In genomic region chr4:89277381-89277940, GRCm38 (mm10) we compare ENCODE assay signal across 30 mouse cellular contexts. TPM values are rescaled to one million over a fixed set of nuclear protein-coding genes. Genes with fewer than 3 reads are reported as not detected.
"Had no signal": no experiment of that assay in that cellular context is flagged by ENCODE, and none has a peak within 500 bp of the region (broad histone marks: within the 10 kb centered on the region; RNA-seq: fewer than 3 reads in every experiment).

No protein-coding gene starts in this region.

- H3K9ac ChIP-seq: heart, embryonic 13.5 days; heart, embryonic 15.5 days; hindbrain, embryonic 12.5 days; hindbrain, embryonic 15.5 days; kidney, embryonic 15.5 days; limb, embryonic 13.5 days; limb, embryonic 15.5 days had no signal

- H3K4me3 ChIP-seq: heart, adult 2 months; heart, embryonic 13.5 days; heart, embryonic 15.5 days; hindbrain, embryonic 12.5 days; hindbrain, embryonic 15.5 days; kidney, embryonic 15.5 days; limb, embryonic 13.5 days; limb, embryonic 15.5 days had no signal

- H3K9me3 ChIP-seq: heart, embryonic 13.5 days; heart, embryonic 15.5 days; hindbrain, embryonic 12.5 days; hindbrain, embryonic 15.5 days; kidney, embryonic 15.5 days; limb, embryonic 13.5 days; limb, embryonic 15.5 days had no signal

- H3K27ac ChIP-seq: heart, adult 2 months; heart, embryonic 13.5 days; heart, embryonic 15.5 days; hindbrain, embryonic 12.5 days; hindbrain, embryonic 15.5 days; hindbrain, postnatal 0 days; kidney, embryonic 15.5 days; kidney, postnatal 0 days; limb, embryonic 13.5 days; limb, embryonic 15.5 days had no signal

- H3K36me3 ChIP-seq: heart, embryonic 13.5 days; heart, embryonic 15.5 days; hindbrain, embryonic 12.5 days; hindbrain, embryonic 15.5 days; kidney, embryonic 15.5 days; limb, embryonic 13.5 days; limb, embryonic 15.5 days had no signal

- ATAC-seq: hindbrain, postnatal 0 days; intestine, embryonic 16.5 days had no signal

- H3K4me2 ChIP-seq: heart, embryonic 11.5 days; heart, embryonic 13.5 days; heart, embryonic 15.5 days; hindbrain, embryonic 12.5 days; hindbrain, embryonic 15.5 days; kidney, embryonic 15.5 days; limb, embryonic 13.5 days; limb, embryonic 15.5 days had no signal

- DNase-seq: gastrocnemius, postnatal 14 days; gastrocnemius, postnatal 36 days; heart, adult 11 months; heart, adult 2 months; heart, postnatal 14 days; heart, postnatal 36 days; kidney, adult 11 months; kidney, adult 2 months; kidney, adult 9 months; kidney, postnatal 14 days; kidney, postnatal 36 days; layer of hippocampus, adult 9-11 months; layer of hippocampus, postnatal 36 days; left cerebral cortex, postnatal 4 days had no signal

RNA-seq across cellular contexts. Expression of gene Cdkn2a, which starts 17.0 kb away (rescaled TPM):
- total RNA-seq: gastrocnemius, postnatal 14 days; gastrocnemius, postnatal 36 days; heart, adult 2 months; heart, postnatal 36 days; hematopoietic stem cell, adult 5-6 weeks; hindbrain, postnatal 0 days; layer of hippocampus, postnatal 36 days; left cerebral cortex, postnatal 25 days had no signal
- polyA plus RNA-seq: heart, embryonic 11.5 days; heart, embryonic 13.5 days; heart, embryonic 15.5 days; heart, postnatal 0 days; hindbrain, embryonic 12.5 days; hindbrain, embryonic 15.5 days; hindbrain, postnatal 0 days; intestine, embryonic 14.5 days; intestine, embryonic 16.5 days; kidney, embryonic 15.5 days; kidney, postnatal 0 days; limb, embryonic 11.5 days; limb, embryonic 13.5 days; limb, embryonic 15.5 days had no signal

RNA-seq across cellular contexts. Expression of gene Cdkn2b, which starts 33.4 kb away (rescaled TPM):
- total RNA-seq: hematopoietic stem cell, adult 5-6 weeks had no signal
